Mouse (Mus musculus): ENCODE measurements around the gene Shbg.

The Shbg gene

DNA sequence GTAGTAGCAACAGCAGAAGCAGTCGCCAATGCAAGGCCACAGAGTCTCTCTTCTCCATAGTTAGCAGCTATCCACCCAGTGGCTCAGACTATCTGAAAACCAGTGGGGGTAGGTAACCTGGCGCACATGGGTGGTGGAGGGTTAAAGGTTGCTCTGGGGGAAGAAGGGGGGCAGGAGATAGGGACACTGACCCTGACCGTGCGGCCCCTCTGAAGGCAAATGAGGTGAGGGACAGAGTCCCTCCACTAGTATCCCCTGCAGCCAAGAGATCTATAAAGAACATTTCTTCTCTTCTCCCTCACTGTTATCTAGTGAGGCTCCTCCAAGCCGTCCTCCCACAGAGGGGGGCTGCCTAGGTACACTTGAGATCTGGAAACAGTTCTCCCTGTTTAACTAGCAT is at the start of gene Shbg:
Gene Shbg, minus strand, starts transcription at position 101 of the 400 bp plus-strand sequence.
- no peak for DNase-seq (ENCODE audit: extremely low read depth, low read depth)

DNA sequence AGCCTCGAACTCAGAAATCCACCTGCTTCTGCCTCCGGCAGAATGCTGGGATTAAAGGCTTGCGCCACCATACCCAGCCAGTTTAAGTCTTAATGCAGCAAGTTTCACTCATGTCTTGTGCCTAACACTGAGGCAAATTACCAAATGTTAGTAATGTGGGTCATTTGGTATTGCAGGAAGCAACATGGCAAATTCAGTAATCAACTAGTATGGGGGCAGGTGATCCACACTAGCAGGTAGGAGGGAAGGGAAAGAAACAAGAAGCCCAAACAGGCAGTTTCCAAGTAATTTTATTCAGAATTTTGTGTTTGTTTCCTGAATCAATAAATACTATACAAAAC is 48.9 kb upstream of the Shbg start:
- no peak for DNase-seq (ENCODE audit: extremely low read depth, low read depth)

DNA sequence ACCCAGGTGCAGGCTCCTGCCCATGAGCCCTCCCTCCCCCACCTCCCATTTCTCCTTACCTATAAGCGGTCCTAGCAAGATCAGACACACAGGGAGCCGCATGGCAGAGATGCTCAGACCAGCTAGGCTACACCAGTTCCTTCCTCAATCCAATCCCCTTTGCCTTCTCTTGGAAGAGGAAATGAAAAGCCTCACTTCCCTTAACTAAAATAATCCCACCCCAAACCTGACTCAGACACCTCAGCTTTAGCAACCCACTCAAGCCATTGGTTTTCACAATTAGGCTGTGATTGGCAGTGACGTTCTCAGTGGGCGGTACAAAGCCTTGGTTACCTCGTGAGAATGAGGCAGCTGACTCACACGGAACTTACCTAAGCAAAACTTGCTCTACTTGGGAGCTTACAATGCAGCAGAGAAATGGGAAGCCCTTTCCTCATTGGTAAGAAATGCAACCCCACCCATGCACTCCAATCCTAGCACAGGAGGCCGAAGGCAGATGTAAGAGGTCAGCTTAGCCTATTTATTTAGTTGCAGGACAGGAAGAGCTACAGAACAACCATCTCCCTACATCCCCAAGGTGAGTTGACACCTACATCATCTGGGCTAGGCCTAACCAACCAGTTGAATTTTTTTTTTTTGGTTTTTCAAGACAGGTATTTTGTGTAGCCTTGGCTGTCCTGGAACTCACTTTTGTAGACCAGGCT is 48.4 kb upstream of the Shbg start, which contains the start of gene Cd68:
Gene Cd68, minus strand, starts transcription at position 193 of the 704 bp plus-strand sequence.
- DNase-seq (ENCODE audit: extremely low read depth, low read depth) = peak; percentile 94

DNA sequence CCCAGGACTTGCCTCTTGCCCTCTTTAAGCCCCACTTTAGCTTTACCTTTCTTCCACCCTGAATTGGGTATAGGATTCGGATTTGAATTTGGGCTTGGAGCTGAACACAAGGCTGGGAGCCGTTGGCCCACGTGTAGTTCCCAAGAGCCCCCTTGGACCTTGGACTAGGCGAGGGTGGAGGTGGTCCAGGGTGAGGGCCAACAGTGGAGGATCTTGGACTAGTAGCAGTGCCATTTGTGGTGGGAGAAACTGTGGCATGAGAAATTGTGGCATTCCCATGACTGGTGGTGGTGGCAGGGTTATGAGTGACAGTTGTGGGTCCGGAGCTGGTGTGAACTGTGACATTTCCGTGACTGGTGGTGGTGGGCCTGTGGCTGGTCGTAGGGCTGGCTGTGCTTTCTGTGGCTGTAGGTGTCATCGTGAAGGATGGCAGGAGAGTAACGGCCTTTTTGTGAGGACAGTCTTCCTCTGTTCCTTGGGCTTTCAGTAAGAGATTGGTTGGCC is 47.8 kb upstream of the Shbg start:
- DNase-seq (ENCODE audit: extremely low read depth, low read depth) = no peak

DNA sequence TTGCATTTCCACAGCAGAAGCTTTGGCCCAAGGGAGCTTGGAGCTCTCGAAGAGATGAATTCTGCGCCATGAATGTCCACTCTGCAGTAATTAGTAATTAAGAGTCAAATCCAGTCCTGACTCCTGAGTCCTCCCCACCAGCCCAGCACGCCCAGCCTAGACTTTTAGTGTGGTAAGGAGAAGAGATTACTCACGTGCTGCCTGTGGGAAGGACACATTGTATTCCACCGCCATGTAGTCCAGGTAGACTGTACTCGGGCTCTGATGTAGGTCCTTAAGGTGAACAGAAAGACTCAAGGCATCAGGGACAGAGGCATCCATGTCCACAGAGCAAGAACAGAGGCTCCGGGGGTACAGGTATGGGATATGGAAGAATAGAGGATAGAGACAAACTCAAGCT is 47.1 kb upstream of the Shbg start:
- DNase-seq (ENCODE audit: extremely low read depth, low read depth) = no peak

DNA sequence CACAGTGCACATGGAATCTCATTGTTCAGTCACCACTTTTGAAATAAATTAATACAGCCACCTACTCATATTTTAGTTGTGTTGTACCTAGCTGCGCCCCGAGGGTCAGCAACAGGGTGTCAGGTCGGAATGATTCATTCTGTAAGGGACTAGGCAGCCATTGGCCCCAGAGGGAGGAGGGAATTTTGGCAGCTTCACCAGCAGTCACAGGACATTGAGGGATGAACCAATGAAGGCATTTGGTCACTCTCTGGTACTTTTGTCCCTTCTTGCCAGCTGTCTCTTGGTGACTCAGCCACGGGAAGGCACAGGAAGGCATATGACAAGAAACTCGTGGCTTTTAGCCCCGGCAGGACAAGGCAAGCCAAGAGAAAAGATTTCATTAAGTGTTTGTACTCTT is 46.1 kb upstream of the Shbg start:
- DNase-seq (ENCODE audit: extremely low read depth, low read depth) = no peak

DNA sequence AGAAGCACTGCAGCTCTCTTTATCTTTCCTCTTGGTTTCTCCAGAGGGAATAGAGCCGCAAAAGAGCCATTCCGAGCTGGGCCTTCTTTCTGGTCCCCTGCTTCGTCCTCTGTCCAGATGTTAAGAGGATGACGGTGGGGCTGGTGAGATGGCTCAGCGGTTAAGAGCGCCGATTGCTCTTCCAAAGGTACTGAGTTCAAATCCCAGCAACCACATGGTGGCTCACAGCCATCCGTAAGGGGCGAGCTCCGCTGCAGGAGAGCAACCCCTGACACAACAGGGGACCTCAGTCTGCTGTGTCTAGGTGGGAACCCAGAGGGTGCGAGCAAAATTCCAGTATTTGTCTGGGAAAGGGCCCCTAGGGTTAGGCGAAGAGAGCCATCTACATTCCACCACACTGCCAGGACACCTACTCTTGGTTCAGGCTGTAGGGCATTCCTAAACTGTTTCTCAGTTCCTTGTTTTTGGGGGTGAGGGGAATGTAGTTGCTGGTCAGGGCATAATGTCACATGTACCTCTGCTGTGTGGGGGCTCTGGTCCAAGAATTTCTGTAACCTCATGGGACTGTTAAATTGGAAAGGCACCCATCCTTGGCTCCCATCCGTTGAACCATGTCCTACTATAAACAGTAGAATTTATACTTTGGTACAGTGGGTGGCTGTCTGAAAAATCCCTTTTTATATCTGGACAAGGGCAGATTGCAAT is 45.4 kb upstream of the Shbg start:
- no peak for DNase-seq (ENCODE audit: extremely low read depth, low read depth)

DNA sequence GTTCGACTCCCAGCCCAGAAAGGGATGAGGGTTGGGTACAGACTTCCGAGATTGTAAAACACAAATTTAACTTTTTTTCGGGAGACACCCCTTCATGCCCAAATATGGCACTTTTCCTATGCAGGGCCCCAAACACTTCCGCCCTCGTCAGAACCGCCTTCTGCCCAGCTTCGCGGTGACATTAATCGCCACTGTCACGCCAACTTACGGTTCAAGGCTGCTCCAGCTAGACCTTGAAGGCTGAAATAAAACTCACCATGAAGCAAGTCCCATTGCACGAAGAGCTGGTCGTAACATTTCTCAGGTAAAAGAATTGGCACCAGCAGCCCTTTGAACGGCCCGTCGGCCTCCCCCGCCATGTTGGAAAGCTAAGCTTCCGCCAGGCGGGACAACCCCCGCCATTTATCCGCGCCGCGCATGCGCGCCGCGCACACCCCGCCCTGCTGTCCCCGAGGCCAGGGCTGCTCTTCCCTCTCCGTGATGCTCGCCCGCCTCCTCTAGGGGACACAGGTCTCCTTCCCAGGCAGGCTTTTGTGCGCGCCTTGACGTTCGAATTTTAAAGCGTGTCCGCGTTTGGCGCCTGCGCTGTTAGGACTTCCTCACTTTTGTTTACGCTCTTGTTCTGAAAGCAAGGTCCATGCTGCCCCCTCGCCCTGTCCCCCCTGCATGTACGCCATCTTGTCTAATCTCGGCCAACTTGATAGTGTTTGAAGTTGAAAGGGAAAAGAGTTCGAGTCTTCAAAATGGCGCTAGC is 44.7 kb upstream of the Shbg start, which contains the start of gene Mpdu1:
Gene Mpdu1, minus strand, starts transcription at position 430 of the 754 bp plus-strand sequence.
- DNase-seq (ENCODE audit: extremely low read depth, low read depth) = peak; percentile 91

DNA sequence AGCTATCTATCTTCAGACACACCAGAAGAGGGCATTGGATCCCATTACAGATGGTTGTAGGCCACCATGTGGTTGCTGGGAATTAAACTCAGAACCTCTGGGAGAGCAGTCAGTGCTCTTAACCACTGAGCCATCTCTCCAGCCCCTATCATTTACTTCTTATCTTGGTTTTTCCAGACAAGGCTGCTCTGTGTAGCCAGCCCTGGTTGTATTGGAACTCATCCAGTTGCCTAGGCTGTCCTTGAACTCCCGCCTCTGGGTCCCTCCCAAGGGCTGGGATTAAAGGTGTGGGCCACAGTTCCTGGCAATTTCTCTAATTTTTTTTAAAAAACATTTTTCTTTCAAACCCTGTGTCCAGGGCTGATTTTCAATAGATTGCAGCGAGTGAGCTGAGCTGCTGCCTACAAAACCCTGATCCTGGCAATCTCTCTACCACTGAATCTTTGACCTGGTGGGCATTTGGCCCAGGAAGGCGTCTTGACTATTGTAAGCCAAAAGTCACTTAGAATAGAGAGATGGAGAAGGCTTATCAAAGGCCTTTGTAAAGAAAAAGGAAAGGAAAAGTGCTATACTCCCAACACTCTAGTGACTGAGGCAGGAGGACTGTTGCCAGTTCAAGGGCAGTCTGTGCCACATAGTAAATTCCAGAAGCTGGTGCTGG is 43.6 kb upstream of the Shbg start:
- DNase-seq (ENCODE audit: extremely low read depth, low read depth) = no peak

DNA sequence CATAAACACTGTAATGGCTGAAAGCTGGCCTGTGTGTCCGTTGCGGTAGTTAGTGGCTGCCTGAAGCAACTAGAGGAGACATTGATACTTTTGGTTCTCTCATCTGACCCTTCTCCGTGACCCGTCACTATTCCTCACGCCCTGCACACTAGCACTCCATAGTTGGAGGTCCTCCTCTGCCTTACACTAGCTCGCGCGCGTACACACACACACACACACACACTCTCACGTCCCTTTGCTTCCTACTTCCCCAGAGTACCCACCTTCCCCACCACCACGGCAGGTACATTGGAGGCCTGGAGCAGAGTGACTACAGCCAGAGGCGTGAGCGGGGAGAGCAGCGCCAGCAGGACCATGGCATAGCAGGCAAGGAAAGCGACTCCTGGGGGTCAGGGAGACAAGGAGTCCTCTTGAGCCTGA is 39.8 kb upstream of the Shbg start:
- DNase-seq (ENCODE audit: extremely low read depth, low read depth) = no peak

DNA sequence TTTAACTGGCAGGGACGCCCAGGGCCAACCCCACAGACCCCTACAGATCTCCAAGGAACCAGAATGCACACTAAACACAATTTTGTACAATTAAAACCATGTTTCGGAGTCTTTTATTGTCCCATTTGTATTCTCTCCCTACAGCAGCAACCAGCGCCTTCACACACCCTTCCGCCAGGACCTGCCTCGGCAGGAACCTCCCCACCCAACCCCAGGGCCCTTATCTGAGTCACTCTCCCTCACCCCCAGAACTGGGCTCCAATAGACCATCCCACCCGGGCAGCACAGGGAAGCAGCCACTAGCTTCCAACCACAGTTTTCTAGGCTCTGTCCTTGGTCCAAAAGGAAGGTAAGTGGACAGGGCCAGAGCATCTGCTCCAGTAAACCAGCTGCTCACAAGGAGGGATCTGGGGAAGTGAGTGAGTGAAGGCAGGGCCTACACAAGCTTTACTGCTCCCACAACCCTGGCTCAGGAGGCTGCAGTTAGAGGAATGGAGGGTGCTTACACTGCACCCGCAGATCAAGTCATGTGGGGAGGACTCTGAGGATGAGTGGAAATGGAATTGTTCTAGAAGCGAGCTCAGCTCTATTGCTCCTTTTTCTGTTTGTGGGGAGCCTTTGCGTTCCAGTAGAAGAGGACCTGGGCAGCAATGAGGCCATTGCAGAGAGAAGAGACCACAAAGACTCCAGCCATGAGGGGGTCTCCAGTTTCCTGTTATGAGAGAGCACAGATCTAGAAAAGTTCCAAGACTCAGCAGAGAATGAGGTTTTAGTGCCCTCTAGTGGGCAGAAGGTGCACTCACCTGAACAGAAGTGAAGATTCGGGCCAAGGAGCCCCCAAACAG is 39.1 kb upstream of the Shbg start:
- no peak for DNase-seq (ENCODE audit: extremely low read depth, low read depth)

DNA sequence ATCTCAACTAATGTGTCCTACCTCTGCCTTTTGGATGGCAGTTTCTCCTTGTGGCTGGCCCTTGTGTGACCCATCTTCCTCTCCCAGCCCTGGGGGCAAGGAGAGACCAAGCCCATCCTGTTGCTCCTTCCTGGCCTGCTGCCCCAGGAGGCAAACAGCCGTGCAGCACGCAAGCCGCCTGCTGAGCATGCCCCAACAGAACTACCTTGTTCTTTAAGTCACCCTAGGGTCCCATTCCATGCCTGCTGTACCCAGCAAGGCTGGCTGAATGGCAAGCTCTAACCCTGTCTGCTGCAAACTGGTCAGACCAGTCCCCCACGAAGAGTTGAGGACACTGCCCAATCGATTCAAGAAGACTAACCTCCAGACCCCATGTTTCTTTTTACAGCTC is 38.4 kb upstream of the Shbg start:
- no peak for DNase-seq (ENCODE audit: extremely low read depth, low read depth)

DNA sequence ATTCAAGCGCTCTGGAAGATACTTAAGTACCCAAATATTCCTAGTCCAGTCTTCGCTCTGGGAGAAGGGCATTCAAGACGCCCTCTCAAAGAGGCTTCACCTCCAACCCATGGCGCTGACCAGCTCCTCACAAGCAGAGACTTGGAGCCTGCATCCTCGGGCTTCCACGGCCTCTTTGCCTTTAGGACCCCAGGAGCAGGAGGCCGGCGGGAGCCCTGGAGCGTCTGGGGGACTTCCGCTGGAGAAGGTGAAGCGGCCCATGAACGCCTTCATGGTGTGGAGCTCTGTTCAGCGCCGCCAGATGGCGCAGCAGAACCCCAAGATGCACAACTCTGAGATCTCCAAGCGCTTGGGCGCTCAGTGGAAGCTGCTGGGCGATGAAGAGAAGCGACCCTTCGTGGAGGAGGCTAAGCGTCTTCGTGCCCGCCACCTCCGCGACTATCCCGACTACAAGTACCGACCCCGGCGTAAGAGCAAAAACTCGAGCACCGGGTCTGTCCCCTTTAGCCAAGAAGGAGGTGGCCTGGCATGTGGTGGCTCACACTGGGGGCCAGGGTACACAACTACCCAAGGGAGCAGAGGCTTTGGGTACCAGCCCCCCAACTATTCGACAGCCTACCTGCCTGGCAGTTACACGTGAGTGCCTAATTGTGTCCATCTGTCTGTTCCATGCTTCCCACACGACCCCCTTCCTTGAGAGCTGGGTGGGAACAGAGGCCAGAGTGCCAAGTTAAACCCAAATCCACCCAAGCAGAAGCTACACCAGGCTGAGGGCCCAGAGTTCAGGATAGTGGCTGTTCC is 37.8 kb upstream of the Shbg start, which contains the start of gene Sox15:
Gene Sox15, plus strand, starts transcription at position 51 of the 801 bp plus-strand sequence.
- no peak for DNase-seq (ENCODE audit: extremely low read depth, low read depth)

DNA sequence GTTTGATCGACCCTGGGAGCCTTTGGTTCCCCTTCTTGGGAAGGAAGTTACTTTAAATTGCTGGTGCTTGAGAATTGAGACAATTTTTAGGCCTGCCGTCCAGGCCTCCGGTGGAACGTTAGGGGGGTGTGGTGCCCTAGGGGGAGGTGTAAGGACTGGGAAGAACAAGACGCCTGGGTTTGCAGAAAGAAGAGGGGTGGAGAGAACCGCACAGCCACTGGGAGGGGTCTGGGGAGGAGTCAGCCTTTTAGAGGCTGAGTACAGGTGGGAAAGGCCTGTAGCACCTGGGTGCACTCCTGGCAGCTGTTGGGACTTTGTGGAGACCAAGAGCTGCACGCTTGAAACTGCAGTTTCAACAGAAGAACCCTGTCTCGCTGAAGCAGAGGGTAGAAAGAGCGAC is 37.1 kb upstream of the Shbg start:
- DNase-seq (ENCODE audit: extremely low read depth, low read depth) = no peak

DNA sequence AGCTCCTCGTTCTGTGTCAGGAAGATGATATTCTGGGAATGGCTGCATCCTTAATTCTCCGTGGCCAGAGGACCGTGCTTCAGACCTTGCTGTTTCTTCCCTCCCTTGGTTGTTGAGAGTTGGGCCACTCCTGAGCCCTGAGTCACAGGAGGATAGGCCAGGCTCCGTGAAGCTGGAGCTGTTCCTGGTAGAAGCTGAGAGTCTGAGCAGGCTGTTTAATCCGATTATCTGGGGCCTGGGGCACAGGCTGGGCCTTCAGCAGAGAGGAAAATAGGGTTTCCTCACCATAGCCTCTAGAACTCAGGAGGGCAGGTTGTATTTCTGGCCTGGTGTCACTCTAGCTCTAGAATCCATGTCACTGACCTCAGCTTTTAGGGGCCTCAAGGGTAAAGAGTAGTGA is 35.7 kb upstream of the Shbg start:
- no peak for DNase-seq (ENCODE audit: extremely low read depth, low read depth)

DNA sequence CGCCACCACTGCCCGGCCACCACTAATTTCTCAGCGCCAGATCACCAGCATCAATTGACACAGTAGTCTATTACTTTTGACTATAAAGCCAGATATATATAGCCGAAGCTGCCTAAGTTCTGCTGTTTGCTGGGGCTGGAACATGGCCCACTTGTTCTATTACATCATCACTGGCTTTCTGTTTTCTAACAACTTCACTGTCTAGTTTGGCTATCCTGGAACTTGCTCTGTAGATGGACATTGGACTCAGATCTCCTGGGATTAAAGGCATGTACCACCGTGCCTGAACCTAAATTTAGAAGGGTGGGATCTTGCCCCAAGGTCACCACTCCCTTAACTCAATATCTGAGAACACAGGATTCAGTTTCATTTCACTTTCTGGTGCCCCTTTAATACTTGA is 28.2 kb upstream of the Shbg start:
- DNase-seq (ENCODE audit: extremely low read depth, low read depth) = no peak

DNA sequence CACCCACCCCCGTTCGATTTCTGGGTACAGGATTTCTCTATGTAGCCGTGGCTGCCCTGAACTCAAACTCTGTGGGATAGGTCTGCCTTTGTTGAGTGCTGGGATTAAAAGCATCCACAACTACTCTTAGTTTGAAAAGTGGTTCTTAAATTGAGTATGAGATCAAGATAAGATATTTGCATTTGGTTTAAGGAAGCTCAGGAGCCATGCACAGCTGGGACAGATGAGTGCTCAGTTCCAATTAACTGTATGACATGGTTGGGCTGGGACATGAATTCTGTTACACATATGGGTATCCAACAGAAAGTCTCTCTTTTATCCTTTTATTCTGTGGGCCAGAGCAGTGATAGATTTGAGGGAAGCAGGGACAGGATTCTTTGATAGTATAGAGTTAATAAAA is 17.8 kb upstream of the Shbg start:
- no peak for DNase-seq (ENCODE audit: extremely low read depth, low read depth)

DNA sequence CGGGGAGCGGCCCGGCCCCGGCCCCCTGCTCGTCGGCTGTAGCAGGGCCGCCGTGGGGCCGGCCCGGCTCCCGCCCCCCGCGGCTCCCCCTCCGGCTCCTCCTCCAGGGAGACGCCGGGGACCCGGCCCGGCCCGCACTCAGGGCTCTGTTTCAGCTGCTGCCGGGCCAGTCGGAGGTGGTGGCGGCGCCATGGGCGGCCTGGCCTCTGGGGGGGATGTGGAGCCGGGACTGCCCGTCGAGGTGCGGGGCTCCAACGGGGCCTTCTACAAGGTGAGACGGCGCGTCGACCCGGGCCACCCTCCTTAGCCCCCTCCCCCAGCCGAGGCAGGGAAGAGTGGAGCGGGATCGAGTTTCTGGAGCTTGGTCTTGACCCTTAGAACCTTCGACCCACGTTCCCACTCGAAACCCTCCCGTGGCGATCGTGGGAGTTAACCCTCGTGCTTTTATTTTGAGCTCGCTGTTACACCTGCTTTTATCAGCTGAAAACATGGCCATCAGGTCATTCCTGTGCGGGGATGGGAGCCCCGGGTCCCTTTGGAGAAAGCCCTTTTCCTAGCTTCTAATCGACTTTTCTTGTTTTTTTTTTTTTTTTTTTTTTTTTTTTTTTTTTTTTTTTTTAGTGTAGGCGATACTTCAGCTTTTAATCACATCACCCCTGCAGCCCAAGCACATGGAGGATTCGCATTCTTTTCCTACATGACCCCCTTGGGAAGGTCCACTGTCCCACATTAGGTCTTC is 15.6 kb upstream of the Shbg start:
- DNase-seq (ENCODE audit: extremely low read depth, low read depth) = no peak
